Mouse (Mus musculus) intestine, embryonic 16.5 days (tissue): Measurements from ENCODE around the gene Eif3g. TPM values are rescaled to one million over a fixed set of nuclear protein-coding genes. Genes with fewer than 3 reads are reported as not detected.
A peak's percentile ranks its signal among the peaks of the same experiment; 100 is the strongest.

Experiments
- ATAC-seq: fragments of 200-750 bp; cut with Nextera tagmentation; 2 replicates; pipeline ENCODE4 v1.8.0; 2017; ENCODE audit warnings: moderate TSS enrichment, moderate library complexity
- H3K27ac ChIP-seq: fragments of 300-500 bp; sonication (generic); 2 replicates; pipeline ENCODE4 v1.5.1; 2014; ENCODE audit warnings: mild to moderate bottlenecking, low read length
- H3K27me3 ChIP-seq: fragments of 300-500 bp; sonication (generic); replicated peaks from 2 replicates; pipeline ENCODE4 v1.6.1; 2014; ENCODE audit warnings: low read length, control low read depth, mixed read lengths; ENCODE audit not compliant: control insufficient read depth, insufficient read depth
- H3K36me3 ChIP-seq: fragments of 300-500 bp; sonication (generic); 2 replicates; pipeline ENCODE4 v1.6.1; 2014; ENCODE audit warnings: low read length, control low read depth; ENCODE audit not compliant: control insufficient read depth, insufficient read depth
- H3K4me1 ChIP-seq: fragments of 300-500 bp; sonication (generic); 2 replicates; pipeline ENCODE4 v1.6.1; 2014; ENCODE audit warnings: low read length, control low read depth, mixed read lengths; ENCODE audit not compliant: control insufficient read depth, insufficient read depth
- H3K4me2 ChIP-seq: fragments of 300-500 bp; sonication (generic); 2 replicates; pipeline ENCODE4 v1.6.1; 2014; ENCODE audit warnings: low read depth, low read length, control low read depth
- H3K4me3 ChIP-seq: fragments of 300-500 bp; sonication (generic); 2 replicates; pipeline ENCODE4 v1.5.1; 2014; ENCODE audit warnings: mild to moderate bottlenecking, low read length
- H3K9ac ChIP-seq: fragments of 300-500 bp; sonication (generic); 2 replicates; pipeline ENCODE4 v1.6.1; 2014; ENCODE audit warnings: low read depth, low read length
- H3K9me3 ChIP-seq: fragments of 300-500 bp; sonication (generic); 2 replicates; pipeline ENCODE4 v1.6.1; 2016; ENCODE audit warnings: low read length, control low read depth; ENCODE audit not compliant: control insufficient read depth
- WGBS: fragments of 180-500 bp; shearing (Covaris S2); extraction: QIAGEN DNeasy Blood & Tissue Kit; methylation state at CpG from one replicate; pipeline ENCODE4 v1.1.7; 2014; 5-methylcytosine and 5-hydroxymethylcytosine counted together
- polyA plus RNA-seq: library from polyadenylated mRNA; unstranded; fragments of >200 nt; fragmentation: Nextera tagmentation; extraction: Ambion mirVana; gene quantifications from 2 replicates; pipeline ENCODE4 v1.2.1, GENCODE M21; 2015

Eif3g gene
- polyA plus RNA-seq, 1 experiment from 2014 or later: 297 TPM

- ATAC-seq: peak; percentile 97
Observed at GRCm38 (mm10) chr9:20878041-20878709, 20.2 kb downstream of the Eif3g start.

DNA sequence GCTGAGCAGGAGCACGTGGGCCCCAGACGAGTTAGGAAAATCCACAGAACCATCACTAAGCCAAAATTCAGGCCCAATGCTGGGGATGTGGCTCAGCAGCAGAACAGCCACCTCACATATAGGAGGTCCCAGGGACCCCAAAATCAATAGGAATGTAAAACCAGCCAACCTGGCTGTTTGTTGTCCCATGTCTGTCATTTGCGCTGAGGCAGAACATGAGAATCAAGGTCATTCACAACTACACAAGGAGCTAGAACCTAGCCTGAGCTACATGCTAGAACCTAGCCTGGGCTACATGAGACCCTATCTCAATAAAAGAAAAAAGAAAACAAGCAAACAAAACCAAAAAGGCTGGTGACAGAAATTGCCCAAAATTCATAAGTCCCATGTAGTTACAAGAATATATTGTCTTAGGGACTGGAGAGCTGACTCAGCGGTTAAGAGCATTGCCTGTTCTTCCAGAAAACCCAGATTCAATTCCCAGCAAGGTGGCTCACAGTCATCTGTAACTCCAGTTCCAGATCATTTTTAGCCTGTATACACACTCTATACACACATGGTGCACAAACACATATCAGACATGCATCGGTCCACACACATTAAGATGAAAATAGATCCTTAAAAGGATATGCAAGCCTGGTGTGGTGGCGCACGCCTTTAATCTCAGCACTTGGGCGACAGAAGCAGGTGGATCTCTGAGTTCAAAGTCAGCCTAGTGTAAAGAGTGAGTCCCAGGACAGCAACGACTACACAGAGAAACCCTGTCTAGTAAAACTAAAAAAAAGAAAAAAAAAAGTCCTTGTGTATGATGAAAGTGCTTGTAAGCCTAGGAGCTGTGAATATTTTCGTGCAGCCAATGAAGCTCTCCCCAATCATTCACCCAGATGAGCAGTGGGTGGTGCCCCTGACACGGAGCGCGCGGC lies 21.0 kb downstream of the Eif3g start:
- 34% methylated on average over 14 of the region's 14 CpGs for WGBS

More at GRCm38 (mm10) chr9:20878041-20878709, 20.2 kb downstream of the Eif3g start:
- Histone ChIP-seq H3K27ac (peak overlapping the region; percentile 95), H3K9me3 (no peaks in the 10 kb centered on the region), H3K36me3 (no peaks in the 10 kb centered on the region), H3K4me2 (peak overlapping the region; percentile 83), H3K4me3 (peak overlapping the region; percentile 55), H3K27me3 (no peaks in the 10 kb centered on the region), H3K9ac (peak overlapping the region; percentile 81), H3K4me1 (no peaks in the 10 kb centered on the region; the same call in 1 of the 2 replicates)
- under 1% methylated on average over 69 of the region's 69 CpGs for WGBS

DNA sequence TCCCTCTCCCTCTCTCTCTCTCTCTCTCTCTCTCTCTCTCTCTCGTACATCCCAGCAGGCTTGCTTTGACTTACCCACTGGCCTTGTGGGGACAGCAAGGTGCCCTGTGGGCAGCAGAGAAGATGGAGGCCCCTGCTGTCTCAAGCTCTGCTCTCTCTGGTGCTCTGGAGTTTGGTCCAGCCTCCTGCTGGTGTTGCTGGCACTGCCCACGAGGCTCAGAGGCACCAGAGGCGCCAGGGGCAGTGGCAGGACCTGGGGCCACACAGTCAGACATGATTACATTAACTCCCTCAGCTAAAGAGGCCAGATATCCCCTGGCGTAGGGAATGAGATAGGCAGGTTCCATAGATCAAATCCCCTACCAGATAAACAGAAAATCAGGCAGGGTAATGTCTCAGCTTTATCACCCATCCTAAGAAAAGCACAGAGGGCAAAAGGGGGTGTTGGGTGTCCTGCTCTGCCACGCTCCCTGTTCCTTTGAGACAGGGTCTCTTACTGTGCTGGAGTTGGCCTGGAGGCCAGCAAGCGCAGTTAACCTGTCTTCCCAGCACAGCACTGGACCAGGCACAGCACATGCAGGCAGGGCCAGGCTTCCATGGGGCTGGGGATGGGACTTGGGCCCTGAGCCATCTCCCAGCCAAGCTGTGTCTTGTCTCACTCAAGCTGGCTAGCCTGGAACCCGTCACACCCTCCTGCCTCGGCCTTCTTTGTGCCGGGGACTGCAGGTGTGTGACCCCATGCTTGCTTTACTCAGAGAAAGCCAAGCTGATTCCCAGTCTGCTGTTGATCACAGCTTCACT lies 21.9 kb downstream of the Eif3g start:
- Histone ChIP-seq H3K27ac (no peak overlapping the region), H3K36me3 (no peaks in the 10 kb centered on the region), H3K4me1 (no peaks in the 10 kb centered on the region; the same call in 1 of the 2 replicates), H3K9me3 (no peaks in the 10 kb centered on the region), H3K9ac (peak overlapping the region; percentile 4; the same call in 1 of the 2 replicates), H3K4me3 (no peak overlapping the region), H3K27me3 (no peaks in the 10 kb centered on the region), H3K4me2 (no peak overlapping the region)
- no peak for ATAC-seq
- 69% methylated on average over 9 of the region's 9 CpGs for WGBS

More for the DNA sequence above, 21.0 kb downstream of the Eif3g start:
- peak overlapping the region; percentile 55 for H3K4me3 ChIP-seq
- H3K4me1 ChIP-seq: no peaks in the 10 kb centered on the region; the same call in 1 of the 2 replicates
- no peaks in the 10 kb centered on the region for H3K36me3 ChIP-seq
- H3K27ac ChIP-seq: peak overlapping the region; percentile 52
- H3K27me3 ChIP-seq: no peaks in the 10 kb centered on the region
- H3K9ac ChIP-seq: peak overlapping the region; percentile 41; the same call in 1 of the 2 replicates
- ATAC-seq: no peak; the same call in 1 of the 2 replicates
- no peaks in the 10 kb centered on the region for H3K9me3 ChIP-seq
- H3K4me2 ChIP-seq: peak overlapping the region; percentile 58

DNA sequence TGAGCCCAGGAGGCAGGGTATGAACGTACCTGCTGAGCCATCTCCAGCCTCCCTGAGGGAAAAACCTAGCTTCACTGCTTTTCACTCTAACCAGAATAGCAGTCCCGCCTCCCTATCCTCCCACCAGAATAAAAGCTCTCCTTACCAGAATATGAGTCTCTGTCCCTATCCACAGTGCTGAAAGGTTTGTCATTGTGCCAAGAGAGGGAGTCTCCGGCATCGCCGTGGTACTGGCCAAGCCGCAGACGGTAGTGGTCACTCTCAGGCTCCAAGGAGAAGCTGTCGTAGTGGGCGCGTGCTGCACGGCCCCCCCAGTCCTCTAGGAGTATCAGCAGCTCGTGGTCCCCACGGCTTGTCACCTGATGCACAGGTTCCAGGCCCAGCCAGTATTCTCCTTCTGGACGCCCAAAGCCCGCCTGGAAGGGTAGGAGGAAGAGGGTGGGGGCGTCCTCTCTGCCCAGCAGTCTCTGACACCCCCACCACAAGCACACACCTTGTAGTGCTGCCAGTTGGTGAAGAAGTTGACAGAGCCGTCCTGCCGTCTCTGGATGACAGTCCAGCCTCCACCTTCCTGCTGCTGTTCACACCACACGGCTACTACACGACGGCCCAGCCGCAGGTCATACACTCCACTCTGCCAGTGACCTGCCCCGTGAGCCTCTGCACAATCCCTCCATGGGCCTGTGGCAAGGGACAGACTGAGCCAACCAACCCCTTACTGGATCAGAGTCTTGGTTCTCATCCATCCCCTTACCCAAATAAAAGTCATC lies 23.2 kb downstream of the Eif3g start:
- Histone ChIP-seq H3K9ac (no peak overlapping the region), H3K4me2 (no peak overlapping the region), H3K4me3 (no peak overlapping the region), H3K9me3 (no peaks in the 10 kb centered on the region), H3K36me3 (no peaks in the 10 kb centered on the region), H3K27ac (no peak overlapping the region), H3K27me3 (no peaks in the 10 kb centered on the region), H3K4me1 (no peaks in the 10 kb centered on the region; the same call in 1 of the 2 replicates)
- 68% methylated on average over 23 of the region's 23 CpGs for WGBS
- ATAC-seq: no peak

DNA sequence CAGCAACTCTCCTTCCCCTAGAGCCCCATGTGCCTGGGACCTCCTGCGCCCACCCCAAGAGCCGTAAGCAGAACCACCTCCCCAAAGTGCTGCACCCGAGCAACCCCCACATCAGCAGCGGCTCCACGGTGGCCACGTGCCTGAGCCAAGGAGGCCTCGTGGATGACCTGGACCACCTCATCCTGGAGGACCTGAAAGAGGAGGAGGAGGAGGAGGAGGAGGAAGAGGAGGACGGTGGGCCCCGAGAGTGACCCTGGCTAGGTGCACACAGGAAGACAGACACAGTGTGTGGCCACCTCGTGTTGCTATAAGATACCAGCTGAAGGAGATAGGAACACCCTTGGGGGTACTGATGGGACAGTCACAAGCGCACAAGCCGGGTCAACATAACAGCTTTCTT lies 24.9 kb downstream of the Eif3g start:
- no peak overlapping the region for H3K27ac ChIP-seq
- 86% methylated on average over 12 of the region's 12 CpGs for WGBS
- H3K4me1 ChIP-seq: peaks cover 5% of the 10 kb centered on the region; the same call in 1 of the 2 replicates
- no peaks in the 10 kb centered on the region for H3K36me3 ChIP-seq
- ATAC-seq: no peak
- no peak overlapping the region for H3K4me2 ChIP-seq
- H3K9ac ChIP-seq: no peak overlapping the region
- H3K4me3 ChIP-seq: no peak overlapping the region
- no peaks in the 10 kb centered on the region for H3K9me3 ChIP-seq
- peaks cover 6% of the 10 kb centered on the region; the same call in 1 of the 2 replicates for H3K27me3 ChIP-seq

- Histone ChIP-seq H3K36me3 (no peaks in the 10 kb centered on the region), H3K27me3 (peaks cover 6% of the 10 kb centered on the region; the same call in 1 of the 2 replicates), H3K9ac (no peak overlapping the region), H3K4me2 (no peak overlapping the region), H3K9me3 (no peaks in the 10 kb centered on the region), H3K4me3 (no peak overlapping the region), H3K4me1 (peaks cover 5% of the 10 kb centered on the region; the same call in 1 of the 2 replicates), H3K27ac (no peak overlapping the region)
- no peak for ATAC-seq
- 90% methylated on average over 9 of the region's 10 CpGs for WGBS
Observed at GRCm38 (mm10) chr9:20872991-20873390, 25.4 kb downstream of the Eif3g start.

DNA sequence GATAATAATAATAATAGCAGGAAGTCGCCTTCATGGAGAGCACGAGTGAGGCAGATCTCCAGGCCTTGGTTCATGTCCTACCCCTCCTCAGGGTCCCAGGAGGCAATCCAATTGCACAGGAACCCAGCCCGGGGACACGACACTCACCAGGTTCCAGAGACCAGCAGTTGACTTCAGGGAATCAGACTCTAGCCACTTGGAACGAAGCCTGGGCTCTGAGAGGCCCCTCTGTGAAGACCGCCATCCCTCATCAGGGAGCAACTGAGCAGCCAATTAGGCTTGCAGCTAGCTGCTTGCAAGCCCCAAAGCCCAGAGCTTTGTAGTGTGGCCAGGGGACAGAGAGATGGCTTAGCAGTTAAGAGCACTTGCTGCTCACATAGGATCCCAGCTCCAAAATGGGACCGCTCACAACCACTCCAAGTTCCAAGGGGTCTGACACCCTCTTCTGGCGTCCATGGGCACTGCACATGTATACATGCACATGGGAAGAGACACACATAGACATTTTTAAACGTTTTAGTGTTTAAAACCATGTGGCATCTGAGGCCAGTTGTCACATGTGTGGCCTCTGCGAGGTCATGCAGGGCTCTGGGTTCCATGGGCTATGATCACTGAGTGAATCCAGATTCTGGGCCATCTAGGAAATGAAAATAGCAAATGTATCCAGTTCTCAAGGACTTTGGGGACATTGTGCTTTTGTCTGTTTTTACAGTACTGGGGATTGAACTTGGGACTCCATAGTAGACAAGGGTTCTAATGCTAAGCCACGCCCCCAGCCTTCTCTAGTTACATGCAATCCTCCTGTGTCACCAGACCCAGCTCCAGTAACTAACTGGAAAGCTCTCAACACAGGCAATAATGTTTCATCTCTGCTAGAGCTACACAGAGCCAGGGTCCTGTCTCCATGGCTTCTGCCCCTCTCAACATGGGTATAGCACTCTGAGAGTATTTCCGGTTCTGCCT lies 27.9 kb downstream of the Eif3g start:
- WGBS: 75% methylated on average over 12 of the region's 12 CpGs

More for the DNA sequence above, 27.9 kb downstream of the Eif3g start:
- no peaks in the 10 kb centered on the region for H3K9me3 ChIP-seq
- H3K9ac ChIP-seq: no peak overlapping the region
- H3K4me1 ChIP-seq: peaks cover 5% of the 10 kb centered on the region; the same call in 1 of the 2 replicates
- H3K27ac ChIP-seq: no peak overlapping the region
- no peak overlapping the region for H3K4me2 ChIP-seq
- no peaks in the 10 kb centered on the region for H3K36me3 ChIP-seq
- no peak for ATAC-seq
- H3K27me3 ChIP-seq: peaks cover 6% of the 10 kb centered on the region; the same call in 1 of the 2 replicates
- no peak overlapping the region for H3K4me3 ChIP-seq
